Mouse (Mus musculus) skeletal muscle tissue, adult 2 months (tissue): ENCODE results near the gene 1700029I15Rik.

Experiments used
- DNase-seq: peaks from one replicate; pipeline ENCODE4 v3.0.0-alpha.2; 2012; ENCODE audit warnings: low read depth, low spot score

The 1700029I15Rik gene

DNA sequence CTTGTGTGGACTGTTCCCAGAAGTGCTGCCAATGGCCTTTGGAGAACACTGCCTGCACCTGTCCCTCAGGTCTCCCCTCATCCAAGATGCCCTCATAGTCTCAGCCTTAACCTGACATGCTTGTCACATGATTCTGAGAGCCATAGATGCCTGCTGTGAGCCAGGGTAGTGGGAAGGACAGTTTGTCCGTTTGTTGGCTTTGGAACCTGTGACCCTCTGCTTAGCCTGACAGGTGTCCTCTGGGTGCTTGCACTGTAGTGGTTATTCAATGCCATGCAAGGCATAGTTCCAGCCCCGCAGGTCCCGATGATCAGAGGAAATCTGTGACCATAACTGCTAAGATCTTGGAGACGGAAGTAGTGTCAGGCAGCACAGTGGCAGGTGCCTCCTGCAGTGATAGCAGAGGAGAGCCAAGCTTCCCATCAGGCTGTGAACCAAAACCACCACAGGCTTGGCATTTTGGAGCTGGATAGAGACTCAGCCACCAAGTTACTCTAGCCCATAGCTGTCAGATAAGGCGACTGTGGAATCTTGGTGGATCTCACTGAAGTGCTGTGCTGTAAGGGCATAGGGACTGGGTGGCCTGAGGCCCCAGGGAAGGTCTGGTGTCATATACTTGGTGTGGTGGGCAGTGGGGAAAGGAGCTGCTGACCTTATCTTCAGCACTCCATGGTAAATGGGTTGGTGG lies at the start of gene 1700029I15Rik:
1700029I15Rik (plus strand) TSS at position 638 of the 688 bp plus-strand sequence.
- DNase-seq, result no peak

DNA sequence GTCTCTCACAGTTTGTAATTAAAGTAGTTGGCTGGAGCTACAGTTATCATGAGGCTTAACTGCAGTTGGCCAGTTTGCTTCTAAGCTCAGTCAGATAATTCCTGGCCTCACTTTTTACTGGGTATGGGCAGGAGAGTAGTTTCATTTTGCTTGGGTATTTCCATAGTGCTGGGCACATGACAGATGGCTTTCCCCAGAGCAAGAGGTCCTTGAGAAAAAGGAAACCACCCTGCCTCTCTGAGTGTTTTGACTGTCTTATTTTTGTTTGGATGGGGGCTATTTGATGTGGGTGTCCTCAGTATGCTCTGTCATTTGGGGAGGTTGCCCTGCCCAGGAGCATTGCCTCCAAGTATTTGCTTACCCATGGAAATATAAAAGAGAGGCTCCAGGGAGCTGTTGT lies 39.9 kb upstream of the 1700029I15Rik start:
- no peak for DNase-seq

DNA sequence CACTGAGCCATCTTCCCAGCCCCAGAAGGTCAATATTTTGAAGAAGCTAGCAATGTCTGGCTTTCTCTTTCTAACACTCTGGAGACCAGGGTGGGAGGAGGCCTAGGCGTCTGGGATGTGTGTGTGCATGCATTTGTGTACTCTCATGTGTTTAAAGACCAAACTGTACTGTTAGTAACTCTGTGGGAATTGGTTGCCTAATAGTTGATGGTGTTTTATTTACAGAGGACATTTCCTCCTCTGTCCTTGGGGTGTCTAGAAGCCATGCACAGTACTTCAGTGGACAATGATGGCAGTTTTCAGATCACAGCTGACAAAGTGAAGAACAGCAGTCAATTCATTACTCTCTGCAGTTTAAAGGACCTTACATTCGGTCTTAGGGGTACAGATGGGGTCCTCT lies 35.1 kb upstream of the 1700029I15Rik start:
- no peak for DNase-seq

DNA sequence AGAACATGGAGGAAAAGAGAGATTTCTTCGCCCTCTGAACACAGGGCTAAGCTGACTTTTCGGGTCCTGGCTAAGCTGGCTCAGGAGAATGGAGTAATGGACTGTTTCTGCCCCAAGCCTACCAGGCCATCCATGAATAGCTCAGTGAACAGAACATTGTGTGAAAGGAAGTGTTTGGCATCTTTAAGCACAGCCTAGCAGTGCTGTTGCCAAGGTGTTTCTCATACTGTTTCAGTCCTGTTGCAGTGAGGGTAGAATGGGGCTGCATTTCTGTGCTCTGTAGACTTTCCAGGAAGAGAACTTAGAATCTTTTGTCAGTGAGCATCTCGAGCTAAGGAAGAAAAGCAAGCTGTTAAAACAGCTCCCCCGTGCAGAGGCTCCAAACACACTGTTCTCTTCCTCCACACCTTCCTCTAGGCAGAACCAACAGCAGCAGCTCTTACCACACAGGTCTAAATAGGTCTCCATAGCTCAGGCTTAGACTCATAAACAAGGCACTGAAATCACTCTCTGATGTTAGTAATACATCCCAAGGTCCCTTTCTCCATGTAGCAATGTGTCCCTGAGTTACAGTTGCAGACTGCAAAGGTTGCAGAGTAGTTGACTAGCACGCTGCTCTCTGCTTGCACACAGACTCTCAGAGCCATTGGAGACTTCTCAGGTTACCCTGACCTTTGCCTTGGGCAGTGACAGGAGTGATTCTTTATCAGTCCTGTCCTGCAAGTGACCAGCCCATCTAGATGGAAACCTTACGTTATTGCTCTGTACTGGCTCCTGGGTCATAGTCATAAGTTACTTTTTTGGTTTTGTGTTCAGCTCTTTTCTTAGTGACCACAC lies 32.5 kb upstream of the 1700029I15Rik start:
- DNase-seq, result peak; percentile 58

DNA sequence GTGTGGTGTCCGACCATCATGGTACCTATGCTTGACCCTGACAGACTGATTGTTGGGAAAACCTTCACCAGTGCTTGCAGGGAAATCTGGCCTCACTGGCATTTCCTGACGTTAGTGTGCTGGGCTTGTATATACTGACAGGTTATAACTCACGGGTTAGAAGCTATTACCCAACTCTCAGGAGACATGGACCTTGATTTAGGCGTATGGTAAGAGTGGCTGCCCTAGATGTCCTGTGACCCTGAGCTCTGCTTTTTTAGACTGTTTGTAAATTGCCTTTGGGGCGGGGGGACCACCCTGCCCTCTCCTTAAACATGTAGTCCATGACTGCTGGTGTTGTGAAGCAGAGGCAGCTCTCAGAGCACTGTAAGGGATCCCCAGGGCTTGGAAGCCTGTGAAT lies 31.7 kb upstream of the 1700029I15Rik start:
- no peak for DNase-seq

DNA sequence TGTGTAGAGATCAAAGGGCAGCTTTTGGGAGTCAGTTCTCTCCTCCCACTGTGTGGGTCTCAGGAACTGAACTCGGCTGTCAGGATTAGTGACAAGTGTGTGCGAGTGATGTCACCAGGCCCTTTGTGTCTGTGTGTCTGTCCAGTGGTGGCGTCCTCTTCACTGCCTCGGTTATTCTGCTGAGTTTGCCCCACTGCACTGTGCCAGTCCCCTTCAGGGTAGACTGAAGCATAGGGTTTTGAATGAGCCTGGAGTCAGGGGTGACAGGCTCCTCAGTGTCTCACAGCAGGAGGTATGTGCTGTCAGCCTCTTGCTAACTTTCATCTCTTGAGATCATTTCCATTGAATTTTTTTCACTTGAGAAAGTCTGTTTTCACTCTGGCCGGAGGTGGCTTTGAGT lies 28.9 kb upstream of the 1700029I15Rik start:
- DNase-seq, result no peak

DNA sequence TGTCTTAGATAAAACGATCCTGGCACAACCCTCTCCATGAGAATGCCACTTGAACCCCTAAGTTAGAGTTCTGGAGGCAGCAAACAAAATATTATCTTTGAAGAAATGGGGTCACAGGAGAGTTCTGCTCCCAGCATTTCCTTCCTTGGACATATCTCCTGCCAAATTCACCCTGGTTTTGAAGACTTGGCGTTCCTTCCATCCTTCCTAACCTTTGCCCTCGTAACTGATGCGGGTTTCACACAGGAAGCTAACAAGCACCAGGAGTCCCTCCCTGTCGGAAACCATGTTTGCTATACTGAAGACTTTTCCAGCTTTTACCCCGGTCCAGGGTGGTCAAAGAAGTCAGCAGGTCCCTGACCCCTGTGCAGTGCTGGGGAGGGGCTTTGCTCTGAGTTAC lies 28.1 kb upstream of the 1700029I15Rik start:
- no peak for DNase-seq

DNA sequence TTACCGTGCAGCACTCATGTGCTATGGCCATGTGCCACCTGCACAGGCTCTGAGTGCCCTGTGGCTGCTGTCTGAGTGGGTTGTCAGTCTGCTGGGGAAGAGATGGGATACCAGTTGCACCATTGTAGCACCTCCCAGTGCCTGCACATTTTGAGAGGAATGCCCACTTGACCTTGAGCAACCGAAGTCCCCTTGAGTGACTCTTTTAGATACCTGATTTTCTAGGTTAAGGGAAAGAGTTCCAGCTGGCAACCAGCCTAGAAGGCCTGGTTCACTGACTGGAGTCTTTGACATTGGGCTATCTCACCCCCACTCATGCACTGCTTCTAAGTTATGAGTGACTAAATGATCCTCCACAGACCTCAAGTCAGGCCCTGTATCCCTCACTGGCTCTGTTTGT lies 23.0 kb upstream of the 1700029I15Rik start:
- no peak for DNase-seq

DNA sequence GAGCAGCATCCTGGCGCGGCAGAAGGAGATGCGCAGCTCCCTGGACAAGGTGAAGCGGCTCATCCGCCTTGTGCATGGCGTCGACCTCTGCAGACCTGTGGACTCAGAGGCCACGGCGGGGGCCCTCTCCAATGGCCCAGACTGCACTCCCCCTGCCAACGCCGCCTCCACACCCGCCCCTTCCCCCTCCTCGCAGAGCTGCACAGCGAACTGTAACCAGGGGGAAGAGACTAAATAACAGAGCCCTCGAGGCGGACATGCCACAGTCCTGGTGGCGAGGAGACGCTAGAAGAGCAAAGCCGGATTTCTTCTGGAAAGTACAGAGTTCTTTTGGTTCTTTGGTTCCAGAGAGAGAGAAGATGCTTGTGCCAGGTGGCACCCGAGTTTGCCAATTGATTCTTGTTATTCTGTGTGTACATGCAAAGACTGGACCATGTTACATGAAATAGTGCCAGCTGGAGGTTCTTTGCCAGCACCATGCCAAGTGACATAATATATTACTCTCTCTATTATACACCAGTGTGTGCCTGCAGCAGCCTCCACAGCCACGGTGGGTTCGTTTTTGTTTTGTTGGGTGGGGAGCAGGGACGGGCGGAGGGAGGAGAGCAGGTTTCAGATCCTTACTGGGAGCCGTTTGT lies 22.0 kb upstream of the 1700029I15Rik start:
- DNase-seq, result no peak

DNA sequence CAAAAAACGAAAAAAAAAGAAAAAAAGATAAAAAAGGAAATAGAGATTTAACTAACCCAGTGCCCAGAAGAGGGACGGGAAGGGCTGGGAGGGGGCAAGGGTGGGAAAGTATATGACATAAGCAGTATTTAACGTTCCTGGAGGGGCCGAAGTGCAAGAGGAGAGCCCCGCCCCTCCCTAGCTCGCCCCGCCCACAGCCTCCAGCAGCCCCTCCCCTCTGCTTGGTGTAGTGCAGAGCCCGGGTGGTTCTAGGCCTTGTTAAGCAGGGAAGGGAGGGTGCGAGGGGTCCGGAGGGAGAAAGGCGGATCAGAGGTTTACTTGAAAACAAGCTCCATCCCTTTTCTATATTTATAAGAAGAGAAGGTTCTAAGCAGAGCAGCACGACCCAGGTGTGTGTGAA lies 21.4 kb upstream of the 1700029I15Rik start:
- no peak for DNase-seq

DNA sequence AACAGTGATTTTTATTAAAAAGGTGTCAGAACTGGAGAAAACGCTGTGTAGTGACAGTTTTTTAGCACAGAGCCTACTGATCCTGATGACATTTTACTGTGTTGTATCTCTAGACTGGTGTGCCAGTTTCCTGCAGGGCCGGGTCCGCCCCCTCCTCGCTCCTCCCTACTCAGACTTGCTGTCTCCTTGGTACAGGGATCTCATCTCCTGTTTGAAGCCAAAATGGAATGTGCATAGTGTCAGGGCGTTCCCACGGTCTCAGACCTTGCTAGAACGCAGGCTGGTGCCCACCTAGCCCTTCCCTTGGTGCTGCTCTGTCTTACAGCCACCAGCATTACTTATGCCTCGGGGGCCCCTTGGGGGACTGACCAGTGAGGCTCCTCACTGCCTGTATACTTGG lies 20.5 kb upstream of the 1700029I15Rik start:
- no peak for DNase-seq

DNA sequence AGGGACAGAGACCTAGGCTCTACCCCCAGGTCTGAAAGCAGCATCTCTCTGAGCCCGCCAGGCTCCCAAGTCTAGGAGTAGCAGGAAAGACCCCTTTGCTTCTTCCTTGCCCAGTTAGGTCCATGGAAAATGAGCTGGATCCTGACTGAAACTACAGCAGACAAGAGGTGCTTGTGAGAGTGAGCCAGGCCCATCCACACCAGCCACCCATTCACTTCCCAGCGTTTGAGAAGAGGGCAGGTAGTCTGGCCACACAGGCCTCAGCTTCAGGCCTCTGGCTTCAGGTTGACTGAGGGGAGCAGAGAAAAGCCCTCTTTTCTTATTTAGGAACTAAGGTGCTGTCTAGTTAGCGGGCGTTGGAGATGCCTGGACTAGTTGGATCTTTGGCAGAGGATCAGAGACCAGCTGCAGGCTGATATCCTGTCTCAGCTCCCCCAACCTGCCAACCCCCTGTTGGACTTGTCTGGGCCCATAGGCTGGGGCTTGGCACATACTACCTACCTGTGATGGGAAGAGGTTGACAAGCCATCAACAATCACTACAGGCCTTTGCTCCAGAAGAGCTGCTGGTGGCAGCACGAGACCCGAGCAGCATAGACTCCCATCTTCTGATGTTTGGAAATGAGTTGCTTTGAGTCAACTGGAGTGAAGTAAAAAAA lies 19.6 kb upstream of the 1700029I15Rik start:
- DNase-seq, result no peak

DNA sequence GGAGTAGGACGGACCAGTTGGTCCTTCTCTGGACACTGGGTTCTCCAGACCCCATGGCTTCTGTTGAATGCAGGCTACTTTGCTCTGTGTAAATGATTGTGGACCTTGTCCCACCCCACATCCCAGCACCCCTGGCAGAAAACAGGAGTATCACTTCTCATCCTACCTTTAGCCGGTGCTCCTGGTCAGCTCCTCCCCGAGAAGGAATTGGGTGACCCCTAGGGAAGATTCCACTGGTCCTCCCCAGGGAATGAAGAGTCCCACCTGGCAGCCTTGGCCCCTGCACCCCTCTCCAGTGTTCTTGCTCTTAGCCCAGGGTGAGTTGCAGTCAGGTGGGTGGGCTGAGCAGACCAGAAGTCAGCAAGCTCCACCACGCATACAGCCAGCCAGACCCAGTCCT lies 18.3 kb upstream of the 1700029I15Rik start:
- no peak for DNase-seq

DNA sequence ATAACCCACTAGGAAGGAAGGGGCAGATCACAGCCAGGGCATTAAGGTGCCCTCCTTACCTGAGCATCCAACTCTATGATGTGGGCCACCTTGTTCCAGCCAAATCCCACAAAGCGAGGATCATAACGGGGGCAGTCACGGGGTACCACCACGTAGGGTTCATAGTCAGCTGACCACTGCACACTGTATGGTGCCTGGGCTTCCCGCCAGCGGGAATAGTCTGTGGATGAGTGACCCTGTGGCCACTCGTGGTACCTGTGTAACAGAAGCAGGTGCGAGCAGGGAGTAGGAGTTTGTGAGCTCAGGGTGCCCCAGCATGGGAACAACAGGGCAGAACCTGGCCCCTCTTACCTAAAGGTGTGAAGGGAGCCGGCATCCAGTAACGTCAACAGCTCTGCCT lies 16.8 kb upstream of the 1700029I15Rik start:
- no peak for DNase-seq

DNA sequence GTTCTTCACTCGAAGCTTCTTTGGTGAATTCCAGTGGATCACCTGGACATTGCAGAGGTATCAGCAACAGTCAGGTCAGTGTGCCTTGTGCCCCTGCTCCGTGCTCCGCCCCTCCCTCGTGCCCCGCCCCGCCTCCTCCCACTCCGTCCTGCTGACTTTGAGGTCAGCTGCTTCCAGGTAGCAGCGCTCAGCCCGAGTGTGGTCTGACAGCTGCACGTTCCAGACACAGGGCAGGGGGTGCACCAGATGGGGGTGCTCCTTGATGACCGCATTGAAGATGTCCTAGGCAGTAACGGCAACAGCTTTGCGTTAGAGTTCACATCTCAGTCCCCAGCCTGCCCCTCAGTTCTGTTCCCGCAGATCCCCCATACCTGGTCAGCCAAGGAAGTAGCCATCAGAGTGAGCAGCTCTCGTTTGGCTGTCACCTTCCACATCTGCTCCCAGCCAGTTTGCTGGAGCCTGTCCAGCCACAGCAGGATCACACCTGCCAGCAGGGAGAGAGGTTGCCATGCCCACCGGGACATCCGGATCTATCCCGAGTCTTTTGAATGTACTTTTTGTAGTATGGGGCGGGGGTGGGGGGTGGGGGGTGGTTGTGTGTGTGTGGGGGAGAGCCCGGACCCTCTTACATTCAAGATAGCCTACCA lies 14.8 kb upstream of the 1700029I15Rik start:
- DNase-seq, result no peak

DNA sequence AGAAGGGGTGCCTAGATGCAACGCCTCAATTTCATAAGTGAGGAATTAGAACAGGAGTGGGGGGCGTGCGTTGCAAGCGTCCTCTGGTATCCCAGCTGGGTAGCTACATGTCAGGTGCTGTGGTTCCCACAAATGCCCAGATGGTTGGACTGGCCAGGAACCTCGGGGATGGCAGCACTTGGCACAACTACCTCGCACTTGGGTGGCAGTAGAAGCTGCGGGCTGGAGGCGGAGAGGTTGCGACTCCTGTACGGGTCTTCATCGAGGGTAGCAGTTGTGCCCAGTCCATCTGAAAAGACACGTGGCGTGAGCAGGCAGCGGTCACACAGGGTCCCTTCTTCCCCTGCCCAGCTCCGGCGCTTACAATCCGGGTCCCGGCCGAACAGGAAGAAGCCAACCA lies 12.0 kb upstream of the 1700029I15Rik start:
- DNase-seq, result no peak

DNA sequence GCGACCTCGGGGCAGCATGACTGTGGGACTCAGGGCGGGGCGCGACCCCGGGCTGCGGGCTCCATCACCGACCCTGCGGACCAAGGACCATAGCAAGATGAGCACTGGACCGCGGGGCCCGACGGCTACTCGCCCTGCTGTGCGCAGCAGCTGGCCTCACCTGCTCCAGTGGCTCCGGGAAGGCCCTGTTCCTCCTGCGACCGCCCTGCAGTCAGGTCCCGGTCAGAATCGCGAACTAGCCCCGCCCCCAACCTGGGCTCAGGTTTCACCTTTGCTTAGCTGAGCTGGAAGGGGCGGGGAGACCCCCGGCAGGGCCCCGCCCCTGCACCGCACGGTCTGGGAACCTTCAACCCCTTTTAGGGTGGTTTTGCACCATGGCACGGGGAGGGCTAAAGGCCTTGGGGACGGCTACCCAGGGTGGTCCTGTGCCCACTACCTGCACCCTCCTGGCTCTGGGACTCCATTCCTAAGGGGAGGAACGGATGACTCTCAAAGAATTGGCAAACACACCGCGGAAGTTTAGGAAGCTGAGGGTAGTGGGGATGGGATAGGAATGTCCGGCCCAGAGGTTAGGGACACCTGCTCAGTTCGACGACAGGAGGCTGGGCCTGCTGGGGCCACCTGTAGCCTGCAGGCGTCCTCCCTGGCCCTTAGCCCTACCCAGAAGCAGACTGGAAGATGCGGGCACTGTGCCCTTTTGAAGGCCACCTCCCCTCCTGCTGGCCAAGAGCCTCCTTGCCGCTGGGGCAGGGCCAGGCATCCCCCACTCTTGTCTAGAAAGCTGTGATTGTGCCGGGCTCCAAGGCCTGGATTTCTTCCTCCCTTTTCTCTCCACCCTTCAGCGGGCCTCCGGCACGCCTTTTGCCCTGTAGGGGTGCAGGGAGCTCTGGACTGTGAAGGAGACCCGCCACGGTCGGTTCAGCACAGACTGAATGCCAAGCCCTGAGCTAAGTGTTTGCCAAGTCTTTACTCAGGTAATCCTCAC lies 11.2 kb upstream of the 1700029I15Rik start:
- DNase-seq, result no peak

DNA sequence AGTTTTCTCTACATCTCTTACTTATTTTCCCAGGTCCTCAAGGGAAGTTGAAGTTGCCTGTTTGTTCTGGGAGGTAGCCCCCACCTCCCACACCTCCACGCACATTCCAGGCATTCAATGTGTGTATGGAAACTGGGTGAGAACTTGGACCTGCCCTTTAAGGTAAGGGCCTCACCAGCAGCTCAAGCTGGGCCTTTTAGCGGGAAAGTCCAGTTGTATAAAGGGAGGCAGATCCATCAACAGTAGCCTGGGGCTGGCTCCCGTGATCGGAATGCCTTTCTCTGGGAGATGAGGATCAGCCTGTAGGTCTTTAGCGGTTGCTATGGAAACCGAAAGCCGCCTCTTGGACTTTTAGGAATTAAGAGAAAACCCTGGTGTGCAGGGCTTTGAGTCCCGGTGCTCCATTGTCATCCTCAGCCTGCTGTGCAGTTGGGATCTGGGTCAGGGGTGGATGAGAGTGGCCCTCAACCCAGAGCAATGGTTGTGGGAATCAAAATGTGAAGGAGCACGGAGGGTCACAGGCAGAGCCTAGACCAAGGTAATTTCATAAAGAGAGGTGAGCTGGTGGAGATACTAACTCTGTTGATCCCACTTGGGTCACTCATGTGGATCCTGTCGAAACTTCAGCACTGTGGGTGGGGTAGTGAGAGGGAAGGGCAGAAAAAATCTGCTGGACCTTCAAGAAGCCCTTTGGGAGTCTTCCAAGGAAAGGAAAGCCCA lies 10.2 kb upstream of the 1700029I15Rik start:
- no peak for DNase-seq

DNA sequence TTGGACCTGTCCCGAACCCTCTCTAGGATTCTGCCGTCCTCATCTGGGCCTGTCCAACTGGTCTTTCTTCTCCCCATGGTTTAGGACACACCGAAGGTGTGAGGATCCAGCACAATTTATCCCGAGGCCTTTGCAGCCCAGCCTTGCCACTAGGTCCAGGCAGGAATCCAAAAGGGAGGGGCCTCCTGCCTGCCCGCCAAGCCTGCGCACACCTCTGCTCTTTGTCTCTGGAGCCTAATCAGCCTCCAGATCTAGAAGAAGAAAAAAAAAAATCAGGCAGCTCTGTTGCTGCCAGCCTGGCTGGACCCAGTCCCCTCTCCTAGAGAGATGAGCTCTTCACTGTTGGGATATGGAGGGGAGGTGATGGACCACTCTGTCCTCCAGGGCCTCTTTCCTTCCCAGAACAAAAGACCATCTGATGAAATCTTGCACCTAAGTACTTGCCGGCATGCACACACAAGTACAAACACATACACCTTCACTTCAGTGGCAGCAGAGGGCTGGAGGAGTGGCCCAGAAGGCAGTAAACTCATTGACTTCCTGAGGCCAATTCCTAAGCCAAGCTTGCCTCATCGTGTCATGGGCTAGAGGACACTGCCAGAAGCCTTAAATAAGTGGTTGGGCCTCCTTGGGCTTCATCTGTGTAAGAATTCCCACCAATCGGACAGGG lies 9.4 kb upstream of the 1700029I15Rik start:
- DNase-seq, result no peak
